Mouse (Mus musculus) kidney, embryonic 14.5 days (tissue): ENCODE results near the gene Hoxd9. TPM values are rescaled to one million over a fixed set of nuclear protein-coding genes. Genes with fewer than 3 reads are reported as not detected.

ENCODE experiments used
- ATAC-seq: fragments of 200-750 bp; cut with Nextera tagmentation; 2 replicates; pipeline ENCODE4 v1.8.0; 2017; ENCODE audit warnings: moderate number of reproducible peaks, mild to moderate bottlenecking, moderate TSS enrichment, moderate library complexity; ENCODE audit not compliant: low FRiP score, low TSS enrichment
- H3K27ac ChIP-seq: fragments of 300-500 bp; sonication (generic); 2 replicates; pipeline ENCODE4 v1.5.1; 2014; ENCODE audit warnings: low read depth, mild to moderate bottlenecking, low read length, moderate library complexity, mixed read lengths
- H3K27me3 ChIP-seq: fragments of 300-500 bp; sonication (generic); 2 replicates; pipeline ENCODE4 v1.6.1; 2014; ENCODE audit warnings: mild to moderate bottlenecking, low read length; ENCODE audit not compliant: control insufficient read depth, insufficient read depth
- H3K36me3 ChIP-seq: fragments of 300-500 bp; sonication (generic); 2 replicates; pipeline ENCODE4 v1.6.1; 2014; ENCODE audit warnings: low read length, mixed read lengths; ENCODE audit not compliant: control insufficient read depth, insufficient read depth
- H3K4me1 ChIP-seq: fragments of 300-500 bp; sonication (generic); 2 replicates; pipeline ENCODE4 v1.6.1; 2014; ENCODE audit warnings: low read length, mixed read lengths; ENCODE audit not compliant: control insufficient read depth, insufficient read depth
- H3K4me2 ChIP-seq: fragments of 300-500 bp; sonication (generic); replicated peaks from 2 replicates; pipeline ENCODE4 v1.6.1; 2014; ENCODE audit warnings: low read depth, mild to moderate bottlenecking, low read length
- H3K4me3 ChIP-seq: fragments of 300-500 bp; sonication (generic); 2 replicates; pipeline ENCODE4 v1.5.1; 2014; ENCODE audit warnings: mild to moderate bottlenecking, low read length
- H3K9ac ChIP-seq: fragments of 300-500 bp; sonication (generic); 2 replicates; pipeline ENCODE4 v1.6.1; 2014; ENCODE audit warnings: low read depth, mild to moderate bottlenecking, low read length, moderate library complexity
- H3K9me3 ChIP-seq: fragments of 300-500 bp; sonication (generic); 2 replicates; pipeline ENCODE4 v1.6.1; 2016; ENCODE audit warnings: low read length; ENCODE audit not compliant: control insufficient read depth
- WGBS: fragments of 180-500 bp; shearing (Covaris S2); extraction: QIAGEN DNeasy Blood & Tissue Kit; methylation state at CpG from one replicate; pipeline ENCODE4 v1.1.7; 2014; 5-methylcytosine and 5-hydroxymethylcytosine counted together
- polyA plus RNA-seq: library from polyadenylated mRNA; unstranded; fragments of >200 nt; fragmentation: Nextera tagmentation; extraction: Ambion mirVana; gene quantifications from 2 replicates; pipeline ENCODE4 v1.2.1, GENCODE M21; 2014

The Hoxd9 gene
- polyA plus RNA-seq, 1 experiment from 2014 or later: 36.2 TPM

DNA sequence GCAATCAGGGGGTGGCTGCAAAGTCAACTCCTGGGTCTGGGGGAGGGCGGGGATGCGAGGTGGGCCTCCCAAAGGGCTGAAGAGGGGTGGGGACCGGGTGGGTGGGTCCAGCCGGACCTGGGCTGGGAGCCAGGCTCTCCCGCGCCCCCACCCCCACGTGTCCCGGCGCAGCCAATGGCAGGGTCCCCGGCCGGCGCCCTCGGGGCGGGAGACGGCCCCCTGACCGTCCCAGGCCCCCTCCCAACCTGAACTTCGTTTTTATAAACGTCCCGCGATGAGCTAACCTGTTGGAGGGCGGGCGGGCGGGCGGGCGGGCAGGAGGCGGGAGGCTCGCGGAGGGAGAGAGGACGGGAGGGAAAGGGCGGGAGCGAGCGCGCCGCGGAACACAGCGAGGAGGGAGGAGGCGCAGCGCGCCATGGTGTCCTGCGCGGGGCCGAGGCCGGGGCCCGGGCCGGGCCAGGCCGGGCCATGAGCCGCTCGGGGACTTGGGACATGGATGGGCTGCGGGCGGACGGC, 29.6 kb upstream of the Hoxd9 start, which contains the start of gene Hoxd13:
Hoxd13 (plus strand) TSS at position 469 of the 516 bp plus-strand sequence.
- ATAC-seq: peak; percentile 66
- 0% methylated on average over 10 of the region's 51 CpGs for WGBS
- H3K36me3 ChIP-seq: no peaks in the 10 kb centered on the region
- H3K27me3 ChIP-seq: peaks cover 83% of the 10 kb centered on the region
- H3K27ac ChIP-seq: no peak within 1 kb of the TSS
- no peaks in the 10 kb centered on the region for H3K9me3 ChIP-seq
- peak within 1 kb of the TSS; percentile 47 for H3K4me3 ChIP-seq
- peak within 1 kb of the TSS; percentile 83 for H3K4me2 ChIP-seq
- peaks cover 10% of the 10 kb centered on the region; the same call in 1 of the 2 replicates for H3K4me1 ChIP-seq
- peak within 1 kb of the TSS; percentile 46 for H3K9ac ChIP-seq

DNA sequence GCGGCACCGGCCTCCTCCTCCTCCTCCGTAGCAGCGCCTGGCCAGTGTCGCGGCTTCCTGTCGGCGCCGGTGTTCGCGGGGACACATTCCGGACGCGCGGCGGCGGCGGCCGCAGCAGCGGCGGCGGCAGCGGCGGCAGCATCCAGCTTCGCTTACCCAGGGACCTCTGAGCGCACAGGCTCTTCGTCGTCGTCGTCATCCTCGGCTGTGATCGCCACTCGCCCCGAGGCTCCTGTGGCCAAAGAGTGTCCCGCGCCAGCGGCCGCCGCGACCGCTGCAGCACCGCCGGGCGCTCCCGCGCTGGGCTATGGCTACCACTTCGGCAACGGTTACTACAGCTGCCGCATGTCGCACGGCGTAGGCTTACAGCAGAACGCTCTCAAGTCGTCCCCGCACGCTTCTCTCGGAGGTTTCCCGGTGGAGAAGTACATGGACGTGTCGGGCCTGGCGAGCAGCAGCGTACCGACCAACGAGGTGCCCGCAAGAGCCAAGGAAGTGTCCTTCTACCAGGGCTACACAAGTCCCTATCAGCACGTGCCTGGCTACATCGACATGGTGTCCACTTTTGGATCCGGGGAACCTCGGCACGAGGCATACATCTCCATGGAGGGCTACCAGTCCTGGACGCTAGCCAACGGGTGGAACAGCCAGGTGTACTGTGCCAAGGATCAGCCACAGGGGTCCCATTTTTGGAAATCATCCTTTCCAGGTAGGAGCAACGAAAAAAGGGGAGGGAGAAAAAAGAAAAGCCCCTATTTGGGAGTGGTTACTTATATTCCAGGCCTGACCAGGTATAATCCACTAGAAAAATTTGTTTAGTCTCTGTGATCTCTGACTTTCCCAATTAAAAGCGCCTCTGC, 28.9 kb upstream of the Hoxd9 start:
- Histone ChIP-seq H3K9ac (peak overlapping the region; percentile 46), H3K4me1 (peaks cover 7% of the 10 kb centered on the region; the same call in 1 of the 2 replicates)

GRCm38 (mm10) chr2:74669230-74669578, 28.3 kb upstream of the Hoxd9 start:
- H3K27ac ChIP-seq: no peak overlapping the region
- H3K9ac ChIP-seq: no peak overlapping the region
- H3K4me2 ChIP-seq: no peak overlapping the region
- H3K36me3 ChIP-seq: no peaks in the 10 kb centered on the region
- 3% methylated on average over 3 of the region's 3 CpGs for WGBS
- H3K27me3 ChIP-seq: peaks cover 72% of the 10 kb centered on the region
- H3K9me3 ChIP-seq: no peaks in the 10 kb centered on the region
- peaks cover 8% of the 10 kb centered on the region; the same call in 1 of the 2 replicates for H3K4me1 ChIP-seq
- ATAC-seq: no peak
- H3K4me3 ChIP-seq: no peak overlapping the region

More for the DNA sequence above, 28.9 kb upstream of the Hoxd9 start:
- Histone ChIP-seq H3K4me2 (peak overlapping the region; percentile 83), H3K27me3 (peaks cover 76% of the 10 kb centered on the region), H3K4me3 (peak overlapping the region; percentile 47), H3K27ac (no peak overlapping the region), H3K36me3 (no peaks in the 10 kb centered on the region), H3K9me3 (no peaks in the 10 kb centered on the region)
- ATAC-seq: peak; percentile 29
- under 1% methylated on average over 51 of the region's 74 CpGs for WGBS

DNA sequence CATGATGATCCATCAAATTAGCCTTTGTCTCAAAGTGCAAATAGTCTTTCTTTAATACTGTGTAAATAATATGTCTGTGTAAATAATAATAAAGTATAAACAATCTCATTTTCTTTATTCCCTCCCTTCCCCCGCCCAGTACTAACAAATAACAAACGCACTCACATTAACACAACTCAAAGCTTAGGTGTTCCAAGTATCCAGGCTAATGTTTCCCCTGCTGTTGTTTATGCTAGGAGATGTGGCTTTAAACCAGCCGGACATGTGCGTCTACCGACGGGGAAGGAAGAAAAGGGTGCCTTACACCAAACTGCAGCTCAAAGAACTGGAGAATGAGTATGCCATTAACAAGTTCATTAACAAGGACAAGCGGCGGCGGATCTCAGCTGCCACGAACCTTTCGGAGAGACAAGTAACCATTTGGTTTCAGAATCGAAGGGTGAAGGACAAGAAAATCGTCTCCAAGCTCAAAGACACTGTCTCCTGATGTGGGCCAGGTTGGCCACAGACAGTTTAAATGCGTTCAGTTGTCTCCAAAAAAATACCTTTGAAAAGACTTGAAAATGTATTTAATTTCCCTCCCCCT, 27.8 kb upstream of the Hoxd9 start:
- ATAC-seq: no peak
- H3K27ac ChIP-seq: no peak overlapping the region
- WGBS: 3% methylated on average over 14 of the region's 14 CpGs
- no peak overlapping the region for H3K4me2 ChIP-seq
- H3K4me1 ChIP-seq: peaks cover 13% of the 10 kb centered on the region; the same call in 1 of the 2 replicates
- H3K9me3 ChIP-seq: no peaks in the 10 kb centered on the region
- no peak overlapping the region for H3K4me3 ChIP-seq
- H3K27me3 ChIP-seq: peaks cover 72% of the 10 kb centered on the region
- H3K36me3 ChIP-seq: no peaks in the 10 kb centered on the region
- no peak overlapping the region for H3K9ac ChIP-seq

DNA sequence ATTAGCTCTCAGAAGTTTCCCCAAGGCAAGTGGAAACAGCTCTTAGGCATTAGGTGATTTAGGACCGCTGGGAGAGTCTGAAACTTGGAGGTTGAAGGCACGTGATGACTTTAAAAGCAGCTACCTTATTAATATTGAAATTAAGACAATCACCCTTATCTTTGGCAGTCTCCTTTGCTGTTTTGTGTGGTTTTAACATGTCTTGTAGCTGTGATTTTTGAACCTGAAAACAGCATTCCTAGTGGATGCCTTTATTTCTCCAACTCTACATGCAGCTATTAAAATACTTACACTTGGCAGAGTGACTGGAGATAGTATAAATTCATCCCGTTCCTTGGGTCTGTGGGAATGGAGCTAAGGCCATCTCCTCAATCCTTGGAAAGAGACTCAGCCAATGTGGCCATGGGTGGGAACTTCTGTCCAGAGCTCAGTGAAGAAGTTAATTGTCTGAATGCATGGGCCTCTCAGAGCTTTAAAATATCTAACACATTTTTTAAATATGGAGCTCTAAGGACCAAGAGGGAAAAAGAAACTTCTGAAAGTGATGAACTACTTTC, 26.8 kb upstream of the Hoxd9 start:
- Histone ChIP-seq H3K4me3 (no peak overlapping the region), H3K9me3 (no peaks in the 10 kb centered on the region), H3K27me3 (peaks cover 71% of the 10 kb centered on the region), H3K9ac (no peak overlapping the region), H3K4me1 (peaks cover 20% of the 10 kb centered on the region), H3K36me3 (no peaks in the 10 kb centered on the region), H3K4me2 (no peak overlapping the region), H3K27ac (no peak overlapping the region)
- WGBS: 10% methylated on average over 3 of the region's 3 CpGs
- no peak for ATAC-seq

DNA sequence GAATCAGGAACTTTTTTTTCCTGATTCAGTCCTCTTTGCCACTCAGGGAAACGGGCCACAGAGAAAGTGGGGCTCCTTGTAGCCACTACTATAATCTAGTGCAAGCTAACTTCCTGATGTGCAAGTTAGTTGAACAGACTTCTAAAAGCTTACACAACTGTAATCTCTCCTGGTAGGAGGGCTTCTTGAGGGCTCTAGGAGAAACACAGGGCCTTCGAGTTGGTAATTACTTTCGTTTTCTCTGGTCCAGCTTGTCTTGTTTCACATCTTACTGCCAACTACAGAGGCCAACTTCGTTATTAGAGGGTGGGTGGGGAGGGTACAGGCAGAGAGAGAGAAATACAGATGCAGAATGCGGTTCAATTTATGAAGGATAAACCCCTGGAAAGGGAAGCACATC, 25.7 kb upstream of the Hoxd9 start:
- no peaks in the 10 kb centered on the region for H3K9me3 ChIP-seq
- H3K27me3 ChIP-seq: peaks cover 69% of the 10 kb centered on the region
- no peak for ATAC-seq
- 26% methylated on average over 5 of the region's 5 CpGs for WGBS
- H3K4me1 ChIP-seq: peaks cover 29% of the 10 kb centered on the region
- H3K4me2 ChIP-seq: no peak overlapping the region
- no peaks in the 10 kb centered on the region for H3K36me3 ChIP-seq
- H3K27ac ChIP-seq: no peak overlapping the region
- no peak overlapping the region for H3K4me3 ChIP-seq
- H3K9ac ChIP-seq: no peak overlapping the region

DNA sequence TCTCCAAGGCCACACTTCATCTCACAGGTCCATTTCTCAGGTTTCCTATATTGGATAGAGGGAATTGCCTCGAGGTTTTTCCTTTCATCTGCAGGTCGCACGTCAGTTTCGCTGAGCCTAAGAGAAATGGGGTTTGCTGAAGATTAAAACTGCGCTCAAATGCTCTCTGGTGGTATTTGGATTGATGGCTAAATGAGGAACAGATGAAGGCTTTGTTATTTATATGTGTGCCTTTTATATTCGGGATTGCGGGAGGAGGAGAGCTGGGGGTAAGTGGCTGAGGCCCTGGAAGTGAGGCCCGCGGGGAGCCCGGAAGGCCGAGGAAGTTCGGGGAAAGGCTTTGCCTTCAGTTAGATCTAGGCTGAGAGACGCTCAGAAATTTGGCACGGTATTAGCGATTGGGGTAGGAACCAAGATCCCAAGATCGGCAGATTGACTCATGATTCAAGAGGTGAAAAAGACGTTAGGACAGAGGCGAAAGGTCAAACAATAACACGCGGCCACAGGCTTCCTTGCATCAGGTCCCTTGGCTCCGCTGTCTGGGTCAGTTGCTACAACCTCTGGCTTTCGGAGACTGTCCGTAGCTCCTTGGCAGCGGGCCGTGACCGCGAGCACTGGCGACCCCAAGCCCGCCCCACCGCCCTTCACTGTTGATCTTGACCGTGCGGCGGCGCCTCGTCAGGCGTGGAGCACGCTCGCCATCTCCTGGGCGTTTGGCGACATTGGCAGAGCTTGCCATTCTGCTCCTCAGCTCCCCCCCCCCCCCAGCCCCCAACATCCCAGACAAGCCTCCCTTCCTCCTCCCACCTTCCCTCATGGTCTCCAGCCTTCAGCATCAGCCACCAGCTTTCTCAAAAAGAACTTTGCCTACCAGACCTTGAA, 24.8 kb upstream of the Hoxd9 start:
- peak overlapping the region; percentile 20; the same call in 1 of the 2 replicates for H3K4me3 ChIP-seq
- peak overlapping the region; percentile 38 for H3K4me2 ChIP-seq
- peaks cover 62% of the 10 kb centered on the region for H3K27me3 ChIP-seq
- no peaks in the 10 kb centered on the region for H3K36me3 ChIP-seq
- no peak overlapping the region for H3K9ac ChIP-seq
- ATAC-seq: 0 out of 2 replicates have a peak, but pooled peaks have one; percentile 24
- H3K4me1 ChIP-seq: peaks cover 35% of the 10 kb centered on the region
- 3% methylated on average over 39 of the region's 40 CpGs for WGBS
- no peaks in the 10 kb centered on the region for H3K9me3 ChIP-seq
- no peak overlapping the region for H3K27ac ChIP-seq

- H3K36me3 ChIP-seq: no peaks in the 10 kb centered on the region
Measured at GRCm38 (mm10) chr2:74673835-74674425, 23.6 kb upstream of the Hoxd9 start.

More at GRCm38 (mm10) chr2:74673835-74674425, 23.6 kb upstream of the Hoxd9 start:
- peaks cover 50% of the 10 kb centered on the region for H3K27me3 ChIP-seq
- WGBS: 7% methylated on average over 24 of the region's 24 CpGs
- no peak overlapping the region for H3K27ac ChIP-seq
- no peak overlapping the region for H3K9ac ChIP-seq
- ATAC-seq: no peak
- H3K4me1 ChIP-seq: peaks cover 32% of the 10 kb centered on the region
- H3K4me2 ChIP-seq: no peak overlapping the region
- no peak overlapping the region for H3K4me3 ChIP-seq
- no peaks in the 10 kb centered on the region for H3K9me3 ChIP-seq
